Mouse (Mus musculus) testis, adult 2 months (tissue): Measurements from ENCODE around the gene Rpap3.

Experiments used
- CTCF ChIP-seq: fragments of 200-500 bp; IDR thresholded peaks from 2 replicates; pipeline ENCODE4 v1.5.1; 2012; ENCODE audit warnings: low read depth, mild to moderate bottlenecking, inconsistent platforms, low read length, moderate library complexity; ENCODE audit not compliant: control insufficient read depth, insufficient read depth, insufficient replicate concordance
- POLR2A ChIP-seq: fragments of 200-500 bp; IDR thresholded peaks from 2 replicates; pipeline ENCODE4 v1.6.1; 2012; ENCODE audit warnings: low read depth, mild to moderate bottlenecking, inconsistent platforms, low read length, moderate library complexity; ENCODE audit not compliant: control insufficient read depth

DNA sequence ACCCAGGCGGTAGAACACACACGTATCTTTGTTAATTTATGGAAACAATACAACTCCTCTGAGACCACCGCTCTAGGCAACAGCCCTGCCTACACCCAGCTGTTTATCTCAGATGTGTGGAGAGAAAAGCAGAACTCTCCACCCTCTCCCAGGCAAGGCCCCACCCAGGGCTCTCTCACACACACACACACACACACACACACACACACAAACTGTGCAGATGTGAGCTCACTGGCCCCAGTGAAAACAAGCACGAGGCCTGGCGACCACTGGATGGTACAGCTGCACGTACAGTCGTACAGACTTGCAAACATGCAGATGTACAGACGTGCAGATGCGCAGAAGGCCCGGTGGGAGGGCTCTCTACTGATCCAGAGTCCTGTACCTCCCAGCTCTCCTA lies 39.3 kb upstream of the Rpap3 start:
- TF ChIP-seq CTCF (no peak), POLR2A (no peak)
